Mouse (Mus musculus) urinary bladder, postnatal 25 days (tissue): ENCODE measurements at regions not wholly inside any gene's neighbourhood (a gene's known extent, or its start where the extent isn't known, plus 50 kb on each side); places are given as distances from the start of the nearest gene placed in this dataset.

Source experiments
- DNase-seq: peaks from one replicate; pipeline ENCODE4 v3.0.0; 2022; ENCODE audit warnings: low spot score

GRCm38 (mm10) chr7:31208237-31209054, 52.8 kb upstream of the Gramd1a start:
- DNase-seq: peak; percentile 70

DNA sequence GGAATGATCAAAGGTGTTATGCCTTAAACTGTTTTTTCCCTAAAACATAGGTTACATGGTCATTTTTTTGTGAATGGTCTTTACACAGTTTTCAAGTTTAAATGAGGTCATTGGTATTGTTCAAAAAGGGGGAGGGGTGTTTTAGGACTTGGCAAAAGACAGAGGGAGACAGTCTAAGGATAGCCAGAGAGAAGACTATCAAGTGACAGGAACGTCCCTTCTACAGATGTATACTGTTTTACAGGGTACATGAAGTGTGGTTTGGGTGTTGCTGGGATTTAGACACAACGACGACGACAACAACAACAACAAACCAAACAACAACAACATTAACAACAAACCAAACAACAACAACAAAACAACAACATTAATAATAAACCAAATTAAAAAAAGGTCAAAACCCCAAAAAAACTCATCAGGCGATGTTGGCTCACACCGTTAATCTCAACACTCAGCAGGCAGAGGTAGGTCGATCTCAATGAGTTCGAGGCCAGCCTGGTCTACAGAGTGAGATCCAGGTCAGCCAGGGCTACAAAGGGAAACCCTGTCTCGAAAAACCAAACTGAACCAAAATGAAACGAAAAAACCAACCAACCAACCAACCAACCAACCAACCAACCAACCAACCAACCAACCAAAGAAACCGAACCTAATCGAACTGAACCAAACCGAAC, 52.0 kb upstream of the Gramd1a start:
- no peak for DNase-seq
